8 mouse cellular contexts compared by ENCODE assay signal in genomic region chr17:43707254-43707653, GRCm38 (mm10). TPM values are rescaled to one million over a fixed set of nuclear protein-coding genes. Genes with fewer than 3 reads are reported as not detected.
DNase-seq lines count a peak whose midpoint lies in the region; ATAC-seq and TF ChIP-seq lines count a peak whose summit lies in the region.

No protein-coding gene starts in this region.

- peak; percentile 8 to 45 for DNase-seq in adrenal gland, adult (ENCODE audit: inconsistent age in 2 of 2, low spot score in 1 of 2)
- DNase-seq in adrenal gland, postnatal 14 days, result no peak
- DNase-seq in limb, embryonic 14.5 days (ENCODE audit: low spot score), result peak; percentile 50
- DNase-seq in limb, embryonic 10.5 days (ENCODE audit: low spot score), result no peak
- DNase-seq in heart, postnatal 25 days (ENCODE audit: low spot score), result peak; percentile 33
- peak; percentile 64 for DNase-seq in lung, postnatal 36 days
- no peak for DNase-seq in left cerebral cortex, postnatal 36 days (ENCODE audit: low spot score in 2 of 2)
- DNase-seq in layer of hippocampus, adult 18-20 months (ENCODE audit: low spot score in 2 of 2), result no peak

- no peak for TF ChIP-seq POLR2A in limb, embryonic 14.5 days (IDR thresholded peaks at IDR 0.05; ENCODE audit: borderline replicate concordance, extremely low read depth, insufficient read depth, insufficient read length)

- H3K27ac ChIP-seq in limb, embryonic 14.5 days (replicated peaks; ENCODE audit: low read depth, low read length), result no peak overlapping the region
- H3K27ac ChIP-seq in limb, embryonic 10.5 days, result no peak overlapping the region

- H3K4me2 ChIP-seq in limb, embryonic 14.5 days (replicated peaks; ENCODE audit: low read depth, low read length, severe bottlenecking), result no peak overlapping the region

- H3K27me3 ChIP-seq in limb, embryonic 14.5 days (ENCODE audit: control insufficient read depth, insufficient read depth, low read length), result no peaks in the 10 kb centered on the region
- no peaks in the 10 kb centered on the region for H3K27me3 ChIP-seq in limb, embryonic 10.5 days (ENCODE audit: low read depth, poor library complexity, severe bottlenecking)

- 76% methylated on average over 3 of the region's 3 CpGs for WGBS in limb, embryonic 14.5 days
- 82% methylated on average over 3 of the region's 3 CpGs for WGBS in limb, embryonic 10.5 days

- H3K4me3 ChIP-seq in limb, embryonic 14.5 days (replicated peaks; ENCODE audit: low read length), result no peak overlapping the region
- H3K4me3 ChIP-seq in limb, embryonic 10.5 days, result no peak overlapping the region

- H3K36me3 ChIP-seq in limb, embryonic 14.5 days (ENCODE audit: control insufficient read depth, insufficient read depth, low read length), result no peaks in the 10 kb centered on the region
- no peaks in the 10 kb centered on the region for H3K36me3 ChIP-seq in limb, embryonic 10.5 days

- ATAC-seq in limb, embryonic 14.5 days (ENCODE audit: low FRiP score, low read depth), result peak; percentile 47; the same call in 1 of the 2 replicates

- no peak overlapping the region for H3K9ac ChIP-seq in limb, embryonic 14.5 days (ENCODE audit: low read depth, low read length, severe bottlenecking)

- H3K4me1 ChIP-seq in limb, embryonic 14.5 days (ENCODE audit: control insufficient read depth, insufficient read depth, low read length), result no peaks in the 10 kb centered on the region
- no peaks in the 10 kb centered on the region for H3K4me1 ChIP-seq in limb, embryonic 10.5 days

- intact Hi-C loops in heart, postnatal 25 days (cut with DNase I), result loop anchor here (5.0 kb wide), 1 partner anchor 325 kb away; no protein-coding TSS in a partner anchor
- intact Hi-C loops in left cerebral cortex, postnatal 36 days (cut with DNase I), result loop anchor here (10.0 kb wide), 1 partner anchor 328 kb away; no protein-coding TSS in a partner anchor

- H3K9me3 ChIP-seq in limb, embryonic 14.5 days (ENCODE audit: control insufficient read depth, low read length), result no peaks in the 10 kb centered on the region
- no peaks in the 10 kb centered on the region for H3K9me3 ChIP-seq in limb, embryonic 10.5 days (replicated peaks)

RNA-seq across cellular contexts. Expression of gene Cyp39a1, which starts 40.0 kb away (rescaled TPM):
- 6.3 and 12.3 TPM in 2 replicates for total RNA-seq in adrenal gland, postnatal 14 days (2021)
- polyA plus RNA-seq in limb, embryonic 14.5 days (2012; rRNA removed), result 6.0 and 7.0 TPM in 2 replicates
- polyA plus RNA-seq in limb, embryonic 14.5 days (2014; fragmentation: Nextera tagmentation; extraction: Ambion mirVana), result 20.0 and 21.6 TPM in 2 replicates
- polyA plus RNA-seq in limb, embryonic 10.5 days (2016; fragmentation: Nextera tagmentation; extraction: Ambion mirVana), result 25.5 and 30.1 TPM in 2 replicates
- 1 to 10 TPM; 4.4 to 4.8 TPM for total RNA-seq in heart, postnatal 25 days (2021)
- total RNA-seq in left cerebral cortex, postnatal 36 days (2021), result 1 to 10 TPM; 2.2 to 2.3 TPM
- total RNA-seq in layer of hippocampus, adult 18-20 months (2021), result 1 to 10 TPM in 1 of 2 experiments, under 1 TPM in 1; 0.77 to 1.0 TPM

RNA-seq across cellular contexts. Expression of gene Slc25a27, which starts 40.2 kb away (rescaled TPM):
- total RNA-seq in adrenal gland, postnatal 14 days (2021), result 3.1 and 4.6 TPM in 2 replicates
- 28.1 and 28.6 TPM in 2 replicates for polyA plus RNA-seq in limb, embryonic 14.5 days (2012; rRNA removed)
- 21.4 and 25.9 TPM in 2 replicates for polyA plus RNA-seq in limb, embryonic 14.5 days (2014; fragmentation: Nextera tagmentation; extraction: Ambion mirVana)
- polyA plus RNA-seq in limb, embryonic 10.5 days (2016; fragmentation: Nextera tagmentation; extraction: Ambion mirVana), result 25.5 and 35.8 TPM in 2 replicates
- total RNA-seq in heart, postnatal 25 days (2021), result 1 to 10 TPM; 2.4 to 2.5 TPM
- total RNA-seq in left cerebral cortex, postnatal 36 days (2021), result 10 to 100 TPM; 37.5 to 55.3 TPM
- total RNA-seq in layer of hippocampus, adult 18-20 months (2021), result 10 to 100 TPM; 33.2 to 35.4 TPM

Comparison
In these comparisons a context has a peak if more than half of its experiments do, and no peak if none do; other contexts are left out.
1. DNase-seq: peak in adrenal gland, adult (2 of 2), limb, embryonic 14.5 days (single experiment), heart, postnatal 25 days (single experiment) and lung, postnatal 36 days (single experiment); none in adrenal gland, postnatal 14 days (single experiment), limb, embryonic 10.5 days (single experiment), left cerebral cortex, postnatal 36 days (0 of 2) and layer of hippocampus, adult 18-20 months (0 of 2).